In the genomic region with DNA sequence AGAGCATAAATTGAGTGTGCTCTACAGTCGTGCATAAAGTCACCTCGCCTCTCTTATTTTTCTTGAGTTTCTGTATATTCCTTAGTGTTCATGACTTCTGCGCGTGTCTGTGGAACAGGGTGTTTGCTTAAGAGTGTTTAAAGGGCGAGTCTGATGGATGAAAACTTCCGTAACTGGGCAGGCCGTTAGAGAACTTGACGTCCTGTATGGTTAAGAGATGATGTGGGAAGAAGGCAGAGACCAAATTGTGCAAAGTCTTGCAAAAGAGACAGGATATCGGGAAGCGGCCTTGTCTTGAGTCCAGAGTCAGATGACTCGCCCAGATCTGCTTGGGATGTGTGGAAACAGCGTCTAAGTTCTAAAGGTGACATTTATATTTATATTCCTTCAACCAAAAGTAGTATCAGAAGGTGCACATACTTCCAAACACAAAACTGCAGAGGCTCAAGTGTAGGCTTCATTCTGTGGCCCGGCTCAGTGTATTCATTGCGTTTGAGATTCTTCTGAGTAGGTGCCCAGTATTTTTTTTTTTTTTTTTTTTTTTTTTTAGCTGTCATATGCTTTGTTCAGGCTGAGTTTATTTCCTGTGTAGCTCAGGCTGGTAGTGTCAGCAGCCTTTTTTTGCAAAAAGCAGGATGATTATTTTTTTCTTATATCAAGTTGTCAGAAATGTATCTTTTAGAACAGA, we compare ENCODE assay signal across 8 mouse cellular contexts. TPM values are rescaled to one million over a fixed set of nuclear protein-coding genes. Genes with fewer than 3 reads are reported as not detected.
DNase-seq lines count a peak whose midpoint lies in the region; ATAC-seq and TF ChIP-seq lines count a peak whose summit lies in the region.

No protein-coding gene starts in this region.

- peak overlapping the region; percentile 90 for H3K4me3 ChIP-seq in cortical plate, adult 2 months (ENCODE audit: insufficient read depth, low read length)
- H3K4me3 ChIP-seq in heart, embryonic 14.5 days (ENCODE audit: control insufficient read depth in 1 of 2, insufficient read depth in 1 of 2, low read depth in 1 of 2, low read length in 2 of 2): peak overlapping the region; percentile 76 to 87
- peak overlapping the region; percentile 74 for H3K4me3 ChIP-seq in midbrain, embryonic 10.5 days

- peak; percentile 10 to 18 for DNase-seq in right cerebral cortex, adult 2 months (ENCODE audit: low spot score in 2 of 2)
- DNase-seq in right cerebral cortex, postnatal 25 days: no peak
- peak; percentile 33 to 54 for DNase-seq in kidney, postnatal 36 days
- DNase-seq in midbrain, embryonic 10.5 days (ENCODE audit: low spot score): peak; percentile 21
- no peak for DNase-seq in frontal cortex, postnatal 14 days (ENCODE audit: low spot score in 2 of 2)
- no peak for DNase-seq in gastrocnemius, postnatal 14 days

- H3K27ac ChIP-seq in cortical plate, adult 2 months (ENCODE audit: insufficient read depth, low read length): peak overlapping the region; percentile 20; the same call in 1 of the 2 replicates
- peak overlapping the region; percentile 86 to 92 for H3K27ac ChIP-seq in heart, embryonic 14.5 days (replicated peaks in 1 of 2; ENCODE audit: control insufficient read depth in 1 of 2, insufficient read depth in 1 of 2, low read depth in 2 of 2, low read length in 2 of 2)
- peak overlapping the region; percentile 93 for H3K27ac ChIP-seq in midbrain, embryonic 10.5 days (replicated peaks)

- H3K9me3 ChIP-seq in heart, embryonic 14.5 days (ENCODE audit: control insufficient read depth, low read length): no peaks in the 10 kb centered on the region
- H3K9me3 ChIP-seq in midbrain, embryonic 10.5 days (replicated peaks): no peaks in the 10 kb centered on the region

- no peak for TF ChIP-seq POLR2A in cortical plate, adult 2 months (IDR thresholded peaks at IDR 0.05; ENCODE audit: extremely low read depth, insufficient read depth, low read length)

- intact Hi-C loops in gastrocnemius, postnatal 14 days (cut with DNase I; ENCODE audit: low total_unique reads): loop anchor here (5.0 kb wide), 1 partner anchor 122 kb away; a partner anchor contains a TSS

- H3K9ac ChIP-seq in heart, embryonic 14.5 days (ENCODE audit: low read length): peak overlapping the region; percentile 79

- H3K4me2 ChIP-seq in heart, embryonic 14.5 days (ENCODE audit: low read length): peak overlapping the region; percentile 80

- 0 out of 2 replicates have a peak, but pooled peaks cover 3% of the 10 kb centered on the region for H3K36me3 ChIP-seq in heart, embryonic 14.5 days (ENCODE audit: control insufficient read depth, insufficient read depth, low read length)
- H3K36me3 ChIP-seq in midbrain, embryonic 10.5 days: peaks cover 8% of the 10 kb centered on the region

- ATAC-seq in heart, embryonic 14.5 days (ENCODE audit: insufficient number of reproducible peaks, insufficient read depth, low FRiP score, low read depth): no peak

- H3K4me1 ChIP-seq in cortical plate, adult 2 months (ENCODE audit: control insufficient read depth, insufficient read depth, low read length): no peaks in the 10 kb centered on the region
- peaks cover 3 to 11% of the 10 kb centered on the region in 2 experiments; a peak in 3 of 4 replicates for H3K4me1 ChIP-seq in heart, embryonic 14.5 days (ENCODE audit: control insufficient read depth in 2 of 2, insufficient read depth in 2 of 2, low read length in 2 of 2)
- peaks cover 25% of the 10 kb centered on the region for H3K4me1 ChIP-seq in midbrain, embryonic 10.5 days

- TF ChIP-seq CTCF in cortical plate, adult 2 months (IDR thresholded peaks at IDR 0.05; ENCODE audit: extremely low read depth, insufficient read depth, low read length): no peak

- 17% methylated on average over 14 of the region's 14 CpGs for WGBS in heart, embryonic 14.5 days
- 29% methylated on average over 14 of the region's 14 CpGs for WGBS in midbrain, embryonic 10.5 days

- no peaks in the 10 kb centered on the region for H3K27me3 ChIP-seq in heart, embryonic 14.5 days (ENCODE audit: control insufficient read depth, insufficient read depth, low read length)
- no peaks in the 10 kb centered on the region for H3K27me3 ChIP-seq in midbrain, embryonic 10.5 days (ENCODE audit: low read depth, poor library complexity, severe bottlenecking)

RNA-seq across cellular contexts. Expression of a gene that starts 1.2 kb away (rescaled TPM):
- polyA plus RNA-seq in cortical plate, adult 2 months (2012; rRNA removed): 26.4 and 27.9 TPM in 2 replicates
- 27.3 and 27.9 TPM in 2 replicates for polyA plus RNA-seq in heart, embryonic 14.5 days (2014; fragmentation: Nextera tagmentation; extraction: Ambion mirVana)
- polyA plus RNA-seq in midbrain, embryonic 10.5 days (2016; fragmentation: Nextera tagmentation; extraction: Ambion mirVana): 21.7 and 26.8 TPM in 2 replicates
- 10 to 100 TPM; 13.0 to 13.3 TPM for total RNA-seq in gastrocnemius, postnatal 14 days (2021)

RNA-seq across cellular contexts. Expression of a gene that starts 43.7 kb away (rescaled TPM):
- polyA plus RNA-seq in cortical plate, adult 2 months (2012; rRNA removed): 1.5 and 2.4 TPM in 2 replicates
- 0.93 and 0.96 TPM in 2 replicates for polyA plus RNA-seq in heart, embryonic 14.5 days (2014; fragmentation: Nextera tagmentation; extraction: Ambion mirVana)
- 2.7 and 3.1 TPM in 2 replicates for polyA plus RNA-seq in midbrain, embryonic 10.5 days (2016; fragmentation: Nextera tagmentation; extraction: Ambion mirVana)
- total RNA-seq in gastrocnemius, postnatal 14 days (2021): 10 to 100 TPM; 10.3 to 10.5 TPM

Comparison
In these comparisons a context has a peak if more than half of its experiments do, and no peak if none do; other contexts are left out.
1. DNase-seq: peak in right cerebral cortex, adult 2 months (2 of 2), kidney, postnatal 36 days (2 of 2) and midbrain, embryonic 10.5 days (single experiment); none in right cerebral cortex, postnatal 25 days (single experiment), frontal cortex, postnatal 14 days (0 of 2) and gastrocnemius, postnatal 14 days (single experiment).
2. H3K27ac ChIP-seq: peak in every context shown above with its lines; median percentile 93 in midbrain, embryonic 10.5 days; 89 in heart, embryonic 14.5 days; 20 in cortical plate, adult 2 months.
3. Peak in every context shown above with its lines, with median percentiles within 50 percentile points of each other: H3K4me3 ChIP-seq.